Mouse (Mus musculus) forebrain, embryonic 15.5 days (tissue): ENCODE measurements around the gene Fbxo42. TPM values are rescaled to one million over a fixed set of nuclear protein-coding genes. Genes with fewer than 3 reads are reported as not detected.

Experiments used
- ATAC-seq: fragments of 200-750 bp; cut with Nextera tagmentation; replicated peaks from 2 replicates; pipeline ENCODE4 v1.8.0; 2017; ENCODE audit warnings: mild to moderate bottlenecking, moderate TSS enrichment, moderate library complexity
- H3K27ac ChIP-seq: fragments of 300-500 bp; sonication (generic); replicated peaks from 2 replicates; pipeline ENCODE4 v1.5.1; 2015; ENCODE audit warnings: mild to moderate bottlenecking, inconsistent platforms
- H3K27me3 ChIP-seq: fragments of 300-500 bp; sonication (generic); 2 replicates; pipeline ENCODE4 v1.6.1; 2015; ENCODE audit warnings: inconsistent platforms
- H3K36me3 ChIP-seq: fragments of 300-500 bp; sonication (generic); 2 replicates; pipeline ENCODE4 v1.6.1; 2015; ENCODE audit warnings: mild to moderate bottlenecking, inconsistent platforms
- H3K4me1 ChIP-seq: fragments of 300-500 bp; sonication (generic); 2 replicates; pipeline ENCODE4 v1.6.1; 2015; ENCODE audit warnings: inconsistent platforms
- H3K4me2 ChIP-seq: fragments of 300-500 bp; sonication (generic); replicated peaks from 2 replicates; pipeline ENCODE4 v1.6.1; 2015; ENCODE audit warnings: mild to moderate bottlenecking, inconsistent platforms
- H3K4me3 ChIP-seq: fragments of 300-500 bp; sonication (generic); 2 replicates; pipeline ENCODE4 v1.5.1; 2015; ENCODE audit warnings: mild to moderate bottlenecking, inconsistent platforms
- H3K9ac ChIP-seq: fragments of 300-500 bp; sonication (generic); replicated peaks from 2 replicates; pipeline ENCODE4 v1.6.1; 2015; ENCODE audit warnings: mild to moderate bottlenecking, inconsistent platforms
- H3K9me3 ChIP-seq: fragments of 300-500 bp; sonication (generic); 2 replicates; pipeline ENCODE4 v1.6.1; 2016; ENCODE audit warnings: inconsistent platforms
- WGBS: fragments of 180-500 bp; shearing (Covaris S2); methylation state at CpG from one replicate; pipeline ENCODE4 v1.1.7; 2015; ENCODE audit warnings: mixed read lengths; 5-methylcytosine and 5-hydroxymethylcytosine counted together
- polyA plus RNA-seq: library from polyadenylated mRNA; unstranded; fragments of >200 nt; fragmentation: Nextera tagmentation; extraction: Ambion mirVana; gene quantifications from 2 replicates; pipeline ENCODE4 v1.2.1, GENCODE M21; 2015

Fbxo42 gene
- polyA plus RNA-seq, 1 experiment from 2014 or later: 25.0 TPM

DNA sequence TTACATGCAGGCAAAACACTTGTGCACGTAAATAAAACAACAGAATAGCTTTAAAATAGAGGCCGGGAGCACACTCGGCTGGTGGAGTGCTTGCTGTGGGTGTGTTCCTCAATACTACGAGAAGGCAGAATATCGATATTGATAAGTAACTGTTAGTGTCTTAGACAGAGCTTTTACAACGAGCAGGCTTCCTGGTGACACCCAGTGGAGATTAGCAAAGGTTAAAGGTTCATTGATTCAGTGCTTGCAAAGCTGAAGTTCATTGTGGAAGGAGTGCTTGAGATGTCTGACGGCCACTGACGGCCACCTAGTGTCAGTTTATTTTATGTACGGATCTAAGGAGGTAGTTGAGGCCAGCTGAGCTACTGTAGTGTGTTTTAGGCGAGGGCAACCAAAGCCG is 11.4 kb downstream of the Fbxo42 start:
- H3K27ac ChIP-seq: no peak overlapping the region
- no peaks in the 10 kb centered on the region for H3K27me3 ChIP-seq
- H3K9me3 ChIP-seq: no peaks in the 10 kb centered on the region
- 0 out of 2 replicates have a peak, but pooled peaks cover 3% of the 10 kb centered on the region for H3K4me1 ChIP-seq
- WGBS: 58% methylated on average over 11 of the region's 11 CpGs
- no peak for ATAC-seq
- no peak overlapping the region for H3K4me3 ChIP-seq
- H3K9ac ChIP-seq: no peak overlapping the region
- H3K4me2 ChIP-seq: no peak overlapping the region
- H3K36me3 ChIP-seq: no peaks in the 10 kb centered on the region

DNA sequence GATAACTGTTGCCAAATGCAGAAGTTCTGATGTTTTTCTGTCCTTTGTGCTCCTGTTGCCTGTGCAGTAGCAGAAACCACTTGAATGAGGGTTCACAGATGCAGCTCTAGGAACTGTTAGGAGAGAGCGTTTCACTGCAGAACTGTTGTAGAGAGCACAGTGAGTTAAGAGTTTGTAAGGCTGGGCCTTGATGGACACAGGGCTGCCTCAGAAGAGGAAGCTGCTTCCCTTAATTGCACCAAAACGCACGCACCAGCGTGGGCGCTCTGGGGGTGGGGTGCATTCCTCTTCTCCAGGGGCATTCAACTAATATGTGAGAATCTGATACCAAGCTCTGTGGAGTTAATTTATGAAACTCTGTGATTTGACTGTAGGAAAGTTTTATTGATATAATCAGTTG is 12.0 kb downstream of the Fbxo42 start:
- no peaks in the 10 kb centered on the region for H3K36me3 ChIP-seq
- no peaks in the 10 kb centered on the region for H3K9me3 ChIP-seq
- H3K4me3 ChIP-seq: no peak overlapping the region
- H3K27me3 ChIP-seq: no peaks in the 10 kb centered on the region
- H3K4me2 ChIP-seq: no peak overlapping the region
- H3K27ac ChIP-seq: peak overlapping the region; percentile 8; the same call in 1 of the 2 replicates
- H3K4me1 ChIP-seq: no peaks in the 10 kb centered on the region
- no peak overlapping the region for H3K9ac ChIP-seq
- no peak for ATAC-seq
- 73% methylated on average over 5 of the region's 5 CpGs for WGBS

DNA sequence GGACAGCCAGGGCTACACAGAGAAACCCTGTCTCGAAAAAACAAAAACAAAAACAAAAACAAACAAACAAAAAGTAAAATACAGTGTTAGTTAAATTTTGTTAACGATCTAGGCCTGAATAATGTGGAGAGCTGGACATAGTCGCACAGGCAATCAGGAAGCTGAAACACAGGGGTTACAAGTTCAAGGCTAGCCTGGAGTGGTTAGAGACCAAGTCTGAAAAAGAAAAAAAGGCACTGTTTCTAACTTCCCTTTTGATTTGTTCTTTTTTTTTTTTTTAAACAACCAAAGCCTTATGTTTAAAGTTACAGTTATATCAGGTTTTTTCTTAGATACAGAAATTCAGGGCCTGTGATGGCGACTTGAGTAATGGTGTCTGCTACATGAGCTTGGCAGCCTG is 12.5 kb downstream of the Fbxo42 start:
- no peak overlapping the region for H3K4me3 ChIP-seq
- no peak for ATAC-seq
- no peaks in the 10 kb centered on the region for H3K9me3 ChIP-seq
- no peak overlapping the region for H3K27ac ChIP-seq
- no peak overlapping the region for H3K4me2 ChIP-seq
- H3K27me3 ChIP-seq: no peaks in the 10 kb centered on the region
- H3K9ac ChIP-seq: no peak overlapping the region
- no peaks in the 10 kb centered on the region for H3K4me1 ChIP-seq
- WGBS: 87% methylated on average over 4 of the region's 4 CpGs
- no peaks in the 10 kb centered on the region for H3K36me3 ChIP-seq

DNA sequence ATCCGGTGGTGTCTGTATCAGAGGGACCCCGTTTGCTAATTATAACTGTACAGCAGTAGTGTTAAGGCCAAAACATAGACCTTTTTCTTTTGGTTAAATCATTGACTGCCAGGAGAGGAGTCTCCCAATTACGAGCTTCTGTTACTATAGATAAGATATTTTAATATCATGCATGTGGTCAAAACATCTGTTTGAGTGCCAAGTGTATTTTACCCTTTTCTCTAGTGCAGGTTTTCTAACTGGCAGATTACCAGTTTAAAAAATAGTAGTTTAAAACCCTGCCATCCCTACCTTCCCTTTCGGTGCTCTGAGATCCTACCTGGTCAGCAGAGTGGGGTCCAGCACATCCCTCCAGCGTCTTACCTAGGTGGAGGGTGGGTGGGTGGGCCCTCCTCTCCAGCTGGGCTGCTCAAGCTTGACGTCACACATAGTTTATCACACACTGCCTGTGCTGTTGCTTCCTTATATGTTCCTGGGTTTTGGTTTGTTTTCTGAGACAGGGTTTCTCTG is 14.0 kb downstream of the Fbxo42 start:
- H3K9me3 ChIP-seq: no peaks in the 10 kb centered on the region
- no peak overlapping the region for H3K27ac ChIP-seq
- no peak overlapping the region for H3K4me2 ChIP-seq
- ATAC-seq: no peak
- H3K4me3 ChIP-seq: no peak overlapping the region
- no peaks in the 10 kb centered on the region for H3K27me3 ChIP-seq
- no peaks in the 10 kb centered on the region for H3K4me1 ChIP-seq
- 89% methylated on average over 6 of the region's 6 CpGs for WGBS
- H3K9ac ChIP-seq: no peak overlapping the region
- H3K36me3 ChIP-seq: no peaks in the 10 kb centered on the region

GRCm38 (mm10) chr4:141163729-141164128 is 16.0 kb downstream of the Fbxo42 start:
- H3K4me3 ChIP-seq: no peak overlapping the region
- no peak overlapping the region for H3K9ac ChIP-seq
- H3K4me2 ChIP-seq: no peak overlapping the region
- H3K36me3 ChIP-seq: peaks cover 5% of the 10 kb centered on the region; the same call in 1 of the 2 replicates
- no peaks in the 10 kb centered on the region for H3K9me3 ChIP-seq
- H3K4me1 ChIP-seq: no peaks in the 10 kb centered on the region
- no peak overlapping the region for H3K27ac ChIP-seq
- no peaks in the 10 kb centered on the region for H3K27me3 ChIP-seq
- no peak for ATAC-seq
- 98% methylated on average over 5 of the region's 5 CpGs for WGBS

DNA sequence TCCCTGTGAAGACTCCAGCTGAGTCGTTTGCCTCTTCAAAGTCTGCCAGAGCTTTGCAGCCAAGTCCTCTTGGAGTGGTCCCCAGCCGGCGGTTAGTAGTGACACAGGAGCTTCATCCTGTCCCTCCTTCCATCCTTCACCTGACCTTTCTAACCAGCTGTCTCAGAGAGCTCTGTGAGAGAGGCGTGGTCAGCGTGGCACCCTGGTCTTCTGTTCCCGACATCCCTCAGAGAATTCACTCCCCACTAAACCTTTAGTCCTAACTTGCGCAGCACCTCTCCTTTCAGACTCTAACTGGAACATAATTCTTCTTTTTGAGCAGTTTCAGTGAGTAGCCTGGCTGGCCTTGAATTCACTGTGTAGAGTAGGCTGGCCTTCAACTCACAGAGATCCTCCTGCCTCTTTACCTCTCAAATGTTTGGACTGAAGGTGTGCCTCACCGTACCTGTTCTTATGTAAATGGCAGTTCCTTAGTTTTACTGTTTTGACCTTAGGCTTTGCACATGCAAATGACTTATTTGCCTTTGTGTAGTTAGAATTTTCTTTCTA is 18.1 kb downstream of the Fbxo42 start:
- no peak overlapping the region for H3K27ac ChIP-seq
- H3K9me3 ChIP-seq: no peaks in the 10 kb centered on the region
- H3K4me2 ChIP-seq: no peak overlapping the region
- peaks cover 16% of the 10 kb centered on the region for H3K36me3 ChIP-seq
- no peaks in the 10 kb centered on the region for H3K4me1 ChIP-seq
- no peak overlapping the region for H3K9ac ChIP-seq
- H3K27me3 ChIP-seq: no peaks in the 10 kb centered on the region
- no peak overlapping the region for H3K4me3 ChIP-seq
- ATAC-seq: no peak
- WGBS: 87% methylated on average over 8 of the region's 8 CpGs

DNA sequence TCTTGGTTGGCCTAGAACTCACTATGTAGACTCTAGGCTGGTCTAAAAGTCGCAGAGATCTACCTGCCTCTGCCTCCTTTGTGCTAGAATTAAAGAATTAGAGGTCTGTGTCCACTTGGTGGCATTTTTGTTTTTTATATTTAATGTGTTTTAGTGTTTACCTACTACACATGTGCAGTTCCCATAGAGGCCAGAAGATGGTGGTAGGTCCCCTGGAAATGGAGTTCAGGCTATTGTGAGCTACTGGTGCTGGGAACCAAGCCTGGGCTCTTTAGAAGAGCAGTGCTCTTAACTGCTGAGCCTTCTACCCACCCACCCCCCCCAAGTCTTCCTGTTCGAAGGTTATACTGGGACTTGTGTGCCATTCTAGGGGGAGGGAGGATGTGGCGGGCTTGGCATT is 19.4 kb downstream of the Fbxo42 start:
- Histone ChIP-seq H3K9me3 (no peaks in the 10 kb centered on the region), H3K36me3 (peaks cover 28% of the 10 kb centered on the region), H3K9ac (no peak overlapping the region), H3K4me1 (no peaks in the 10 kb centered on the region), H3K4me2 (no peak overlapping the region), H3K4me3 (no peak overlapping the region), H3K27ac (no peak overlapping the region), H3K27me3 (no peaks in the 10 kb centered on the region)
- no peak for ATAC-seq
- WGBS: 97% methylated on average over 3 of the region's 3 CpGs

DNA sequence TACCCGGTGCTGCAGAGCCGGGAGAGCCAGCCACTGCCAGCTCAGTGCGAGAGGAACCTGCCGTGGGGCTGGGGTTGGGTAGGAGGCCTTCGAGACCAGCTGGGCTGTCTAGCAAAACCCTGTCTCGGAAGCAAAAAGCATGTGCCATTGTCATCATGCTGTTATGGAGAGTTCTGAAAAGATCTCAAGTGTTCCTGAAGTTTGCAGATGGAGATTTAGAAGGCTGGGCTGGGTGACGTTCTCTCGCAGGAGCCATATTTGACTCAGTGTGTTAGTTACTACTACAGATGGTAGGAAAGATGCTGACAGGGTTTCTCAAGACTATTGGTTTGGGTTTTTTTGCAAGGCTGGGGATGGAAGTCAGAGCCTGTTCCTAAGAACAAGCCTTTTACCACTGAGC is 24.4 kb downstream of the Fbxo42 start:
- no peak overlapping the region for H3K4me3 ChIP-seq
- H3K27me3 ChIP-seq: no peaks in the 10 kb centered on the region
- H3K9me3 ChIP-seq: no peaks in the 10 kb centered on the region
- peaks cover 38% of the 10 kb centered on the region for H3K36me3 ChIP-seq
- H3K9ac ChIP-seq: no peak overlapping the region
- H3K27ac ChIP-seq: no peak overlapping the region
- no peak overlapping the region for H3K4me2 ChIP-seq
- no peaks in the 10 kb centered on the region for H3K4me1 ChIP-seq
- no peak for ATAC-seq
- WGBS: 91% methylated on average over 8 of the region's 8 CpGs

DNA sequence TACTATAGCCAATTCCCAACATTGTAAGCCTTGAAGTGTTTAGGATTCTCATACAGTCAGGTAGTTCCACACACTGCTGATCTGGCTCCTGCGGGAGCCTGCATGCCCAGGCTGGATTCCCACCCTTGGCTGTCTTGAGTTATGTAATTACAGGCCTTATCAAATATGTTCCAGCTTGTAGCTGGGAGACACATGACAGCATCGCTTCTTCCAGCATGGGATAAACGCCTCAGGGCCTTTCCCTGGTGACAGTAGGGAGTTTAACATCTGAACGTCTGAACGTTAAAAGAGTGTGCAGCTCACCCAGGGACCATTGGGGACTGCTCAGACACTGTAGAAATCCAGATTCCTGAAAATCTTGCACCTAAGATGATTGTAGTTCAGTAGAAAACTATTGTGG is 28.1 kb downstream of the Fbxo42 start:
- 86% methylated on average over 5 of the region's 5 CpGs for WGBS
- ATAC-seq: no peak
- no peak overlapping the region for H3K4me2 ChIP-seq
- no peak overlapping the region for H3K9ac ChIP-seq
- no peak overlapping the region for H3K27ac ChIP-seq
- H3K9me3 ChIP-seq: no peaks in the 10 kb centered on the region
- H3K4me1 ChIP-seq: no peaks in the 10 kb centered on the region
- H3K27me3 ChIP-seq: no peaks in the 10 kb centered on the region
- peaks cover 25% of the 10 kb centered on the region for H3K36me3 ChIP-seq
- H3K4me3 ChIP-seq: no peak overlapping the region

DNA sequence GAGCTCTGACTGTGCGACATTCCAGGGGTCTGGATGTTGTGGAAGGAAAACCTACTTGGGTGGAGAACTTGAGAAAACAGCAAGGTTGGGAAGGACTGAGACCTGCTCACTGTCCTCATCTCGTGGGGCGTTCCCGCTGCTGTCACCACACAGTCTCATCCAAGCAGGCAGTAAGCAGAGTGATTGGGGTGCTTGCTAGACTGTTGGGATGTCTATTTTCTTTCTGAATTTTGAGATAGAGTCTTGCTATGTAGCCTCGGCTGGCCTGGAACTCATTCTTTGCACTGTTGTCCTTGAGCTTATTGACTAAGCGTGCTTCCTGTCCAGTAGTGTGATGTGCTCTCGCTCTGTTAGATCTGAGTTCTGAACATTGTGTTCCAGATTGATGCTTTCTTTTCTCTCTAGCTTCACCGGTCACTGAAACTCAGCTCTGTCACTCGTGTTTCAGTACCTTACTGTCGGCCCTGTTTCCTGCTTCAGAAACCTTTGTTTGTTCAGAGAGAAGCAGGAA is 28.7 kb downstream of the Fbxo42 start:
- no peak for ATAC-seq
- no peaks in the 10 kb centered on the region for H3K9me3 ChIP-seq
- H3K27me3 ChIP-seq: no peaks in the 10 kb centered on the region
- no peaks in the 10 kb centered on the region for H3K4me1 ChIP-seq
- no peak overlapping the region for H3K9ac ChIP-seq
- 89% methylated on average over 10 of the region's 10 CpGs for WGBS
- peaks cover 22% of the 10 kb centered on the region for H3K36me3 ChIP-seq
- no peak overlapping the region for H3K27ac ChIP-seq
- H3K4me3 ChIP-seq: no peak overlapping the region
- H3K4me2 ChIP-seq: no peak overlapping the region

GRCm38 (mm10) chr4:141178500-141178899 is 30.8 kb downstream of the Fbxo42 start:
- 76% methylated on average over 4 of the region's 4 CpGs for WGBS
- Histone ChIP-seq H3K4me1 (no peaks in the 10 kb centered on the region), H3K9me3 (no peaks in the 10 kb centered on the region), H3K4me3 (no peak overlapping the region), H3K27me3 (no peaks in the 10 kb centered on the region), H3K27ac (no peak overlapping the region), H3K36me3 (peaks cover 17% of the 10 kb centered on the region), H3K9ac (no peak overlapping the region), H3K4me2 (no peak overlapping the region)
- ATAC-seq: no peak

GRCm38 (mm10) chr4:141180831-141181230 is 33.1 kb downstream of the Fbxo42 start:
- no peak for ATAC-seq
- no peak overlapping the region for H3K9ac ChIP-seq
- no peak overlapping the region for H3K4me3 ChIP-seq
- no peaks in the 10 kb centered on the region for H3K4me1 ChIP-seq
- no peaks in the 10 kb centered on the region for H3K9me3 ChIP-seq
- 80% methylated on average over 8 of the region's 8 CpGs for WGBS
- H3K4me2 ChIP-seq: no peak overlapping the region
- H3K27me3 ChIP-seq: no peaks in the 10 kb centered on the region
- H3K27ac ChIP-seq: no peak overlapping the region
- peaks cover 19% of the 10 kb centered on the region for H3K36me3 ChIP-seq

- no peaks in the 10 kb centered on the region for H3K9me3 ChIP-seq
- ATAC-seq: no peak
- no peak overlapping the region for H3K9ac ChIP-seq
- no peak overlapping the region for H3K4me2 ChIP-seq
- peaks cover 16% of the 10 kb centered on the region for H3K36me3 ChIP-seq
- H3K4me3 ChIP-seq: no peak overlapping the region
- WGBS: 97% methylated on average over 6 of the region's 6 CpGs
- H3K27me3 ChIP-seq: no peaks in the 10 kb centered on the region
- H3K4me1 ChIP-seq: no peaks in the 10 kb centered on the region
- no peak overlapping the region for H3K27ac ChIP-seq
Measured at GRCm38 (mm10) chr4:141181981-141182380, 34.3 kb downstream of the Fbxo42 start.
